Mouse (Mus musculus) layer of hippocampus, adult 9-10 months (tissue): ENCODE results near the gene Tada1.

Experiments
- DNase-seq: peaks from one replicate; pipeline ENCODE4 v3.0.0; 2022; ENCODE audit warnings: low spot score

Tada1 gene

DNA sequence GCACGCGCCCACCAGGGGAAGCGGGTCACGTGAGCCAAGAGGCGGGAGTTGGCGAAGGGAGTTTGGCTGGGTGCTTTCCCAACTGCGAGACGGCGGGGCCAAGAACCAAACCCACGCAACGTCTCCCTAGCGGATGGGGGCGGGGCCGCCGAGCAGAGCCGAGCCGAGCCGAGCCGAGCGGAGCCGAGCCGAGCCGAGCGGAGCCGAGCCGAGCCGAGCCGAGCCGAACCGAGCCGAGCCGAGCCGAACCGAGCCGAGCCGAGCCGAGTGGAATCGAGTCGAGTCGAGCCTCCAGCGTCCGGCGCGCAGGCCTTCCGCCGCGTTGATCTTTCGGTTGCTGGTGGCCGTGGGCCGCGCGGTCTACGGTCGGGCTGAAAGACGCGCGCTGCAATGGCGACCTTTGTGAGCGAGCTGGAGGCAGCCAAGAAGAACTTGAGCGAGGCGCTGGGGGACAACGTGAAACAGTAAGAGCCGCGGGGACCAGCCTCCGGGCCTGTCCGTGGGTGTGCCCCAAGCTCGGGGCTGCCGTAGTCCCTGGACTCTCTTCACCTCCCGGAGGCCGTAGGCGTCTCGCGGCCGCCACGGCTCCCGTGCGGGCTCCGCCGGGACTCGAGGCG, at the start of gene Tada1:
Gene Tada1 (plus strand): TSS at position 85 of the 617 bp plus-strand sequence.
- peak; percentile 84 for DNase-seq

DNA sequence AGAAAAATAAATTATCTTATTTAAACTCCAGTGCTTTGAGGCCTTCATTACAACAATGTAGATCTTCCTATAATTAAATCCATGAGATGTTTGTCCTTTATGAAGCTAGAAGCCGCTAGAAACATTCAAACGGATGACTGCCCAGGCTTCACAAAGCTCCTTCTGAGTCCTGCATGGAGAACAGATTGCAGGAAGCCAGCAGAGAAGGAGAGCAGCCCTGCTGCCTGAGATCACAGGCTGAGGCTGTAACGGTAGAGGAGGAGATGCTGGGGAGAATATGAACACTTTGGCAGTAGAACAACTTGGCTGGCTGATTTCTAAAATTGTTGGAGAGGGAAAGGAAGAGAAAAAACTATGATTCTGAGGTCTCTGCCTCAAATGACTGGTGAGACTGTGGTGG, 48.1 kb upstream of the Tada1 start:
- no peak for DNase-seq

DNA sequence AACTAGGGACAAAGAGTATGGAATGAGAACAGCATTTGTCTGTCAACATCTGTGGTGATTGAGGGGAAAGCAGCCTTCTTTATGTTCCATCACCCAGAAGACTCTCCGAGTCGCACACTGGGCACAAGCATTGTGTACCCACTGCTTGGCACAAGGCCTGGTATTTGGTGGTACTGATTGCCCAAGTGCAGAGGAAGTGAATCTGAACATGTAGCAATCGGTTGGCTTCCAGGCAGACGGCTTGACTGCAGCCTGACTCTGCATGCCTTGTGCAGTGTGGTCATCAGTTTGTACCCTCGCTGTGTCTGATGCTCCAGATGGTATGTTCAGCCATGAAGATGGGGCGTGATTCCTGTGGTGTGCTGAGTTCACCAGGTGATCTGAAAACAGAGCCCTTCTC, 39.8 kb upstream of the Tada1 start:
- DNase-seq, result peak; percentile 53

DNA sequence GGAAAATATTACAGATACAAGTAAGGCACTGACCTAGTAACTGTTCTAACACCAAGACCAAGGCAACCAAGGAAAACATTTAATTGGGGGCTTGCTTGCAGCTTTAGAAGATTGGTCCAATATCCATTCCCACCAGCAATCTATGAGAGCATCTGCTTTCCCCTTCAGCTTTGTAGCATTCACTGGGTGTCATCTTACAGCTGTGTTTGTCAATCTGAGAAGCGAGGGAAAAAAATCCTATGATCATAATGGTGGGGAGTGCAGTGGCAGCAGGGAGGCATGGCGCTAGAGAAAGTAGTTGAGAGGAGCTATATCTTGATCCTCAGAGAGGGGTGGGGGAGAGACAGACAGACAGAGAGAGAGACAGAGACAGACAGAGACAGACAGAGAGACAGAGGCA, 36.8 kb upstream of the Tada1 start:
- no peak for DNase-seq

GRCm38 (mm10) chr1:166342539-166342938, 36.4 kb upstream of the Tada1 start:
- DNase-seq, result no peak

GRCm38 (mm10) chr1:166343586-166343985, 35.3 kb upstream of the Tada1 start:
- DNase-seq, result no peak

- no peak for DNase-seq
These were observed 34.4 kb upstream of the Tada1 start for GRCm38 (mm10) chr1:166344300-166345077.

- no peak for DNase-seq
These were observed 33.3 kb upstream of the Tada1 start for GRCm38 (mm10) chr1:166345602-166346001.

- DNase-seq, result no peak
These were observed 32.0 kb upstream of the Tada1 start for GRCm38 (mm10) chr1:166346906-166347305.

- DNase-seq, result no peak
These were observed 29.6 kb upstream of the Tada1 start for GRCm38 (mm10) chr1:166349341-166349740.

GRCm38 (mm10) chr1:166349751-166350150, 29.1 kb upstream of the Tada1 start:
- no peak for DNase-seq

- peak; percentile 61 for DNase-seq
These were observed 18.6 kb upstream of the Tada1 start for GRCm38 (mm10) chr1:166360157-166360855.

DNA sequence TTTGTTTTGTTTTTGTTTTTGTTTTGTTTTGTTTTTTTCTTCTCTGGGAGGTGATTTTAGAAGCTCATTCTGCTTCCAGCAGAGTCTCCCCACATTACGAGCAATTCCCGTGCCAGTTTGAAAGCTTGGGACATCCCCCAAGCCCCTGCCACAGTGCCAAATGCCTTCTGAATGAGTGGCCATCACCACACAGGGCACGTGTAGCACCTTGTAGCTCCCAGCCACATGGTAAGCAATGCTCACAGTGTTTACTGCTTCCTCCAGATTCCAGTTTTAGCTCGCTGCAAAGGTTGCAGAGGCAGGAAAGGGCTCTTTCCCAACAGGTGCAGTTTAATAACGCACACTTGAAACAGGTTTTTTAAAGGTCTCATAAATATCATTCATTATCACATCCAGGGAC, 18.0 kb upstream of the Tada1 start:
- no peak for DNase-seq

GRCm38 (mm10) chr1:166361842-166362241, 17.1 kb upstream of the Tada1 start:
- no peak for DNase-seq

DNA sequence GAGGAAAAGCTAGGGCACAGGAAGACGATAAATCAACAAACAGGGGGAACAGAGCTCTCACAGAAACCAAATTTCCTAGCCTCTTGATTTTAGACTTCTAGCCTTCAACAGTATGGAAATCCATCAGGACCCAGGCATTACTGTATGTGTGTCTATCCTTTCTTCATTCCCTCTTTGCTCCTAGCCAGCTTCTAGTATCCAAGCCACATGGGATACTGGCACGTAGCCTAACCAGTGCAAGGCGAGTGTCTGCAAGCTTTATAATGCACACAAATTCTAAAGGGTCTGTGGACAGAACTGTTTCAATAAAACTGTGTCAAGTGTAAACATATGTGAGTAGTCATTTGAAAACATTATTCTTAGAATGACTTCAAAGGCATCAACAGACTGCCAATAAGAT, 16.2 kb upstream of the Tada1 start:
- DNase-seq, result no peak

DNA sequence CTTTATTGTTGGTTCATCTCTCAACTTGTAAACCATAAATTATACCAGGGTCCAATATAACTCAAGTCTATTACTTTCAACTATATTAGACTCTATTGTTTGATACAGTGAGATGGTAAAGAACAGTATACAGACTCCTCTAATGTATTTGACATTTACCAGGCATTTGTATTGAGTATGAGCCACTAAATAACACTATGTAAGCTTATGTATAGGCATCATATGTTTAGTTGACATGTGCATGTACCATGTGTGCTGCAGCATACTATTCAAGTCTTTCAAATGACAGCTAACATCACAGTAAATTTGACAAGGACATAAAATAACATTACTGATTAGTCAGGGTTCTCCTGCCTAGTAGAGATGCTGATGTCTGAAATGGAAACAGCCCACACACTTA, 15.8 kb upstream of the Tada1 start:
- DNase-seq, result no peak

DNA sequence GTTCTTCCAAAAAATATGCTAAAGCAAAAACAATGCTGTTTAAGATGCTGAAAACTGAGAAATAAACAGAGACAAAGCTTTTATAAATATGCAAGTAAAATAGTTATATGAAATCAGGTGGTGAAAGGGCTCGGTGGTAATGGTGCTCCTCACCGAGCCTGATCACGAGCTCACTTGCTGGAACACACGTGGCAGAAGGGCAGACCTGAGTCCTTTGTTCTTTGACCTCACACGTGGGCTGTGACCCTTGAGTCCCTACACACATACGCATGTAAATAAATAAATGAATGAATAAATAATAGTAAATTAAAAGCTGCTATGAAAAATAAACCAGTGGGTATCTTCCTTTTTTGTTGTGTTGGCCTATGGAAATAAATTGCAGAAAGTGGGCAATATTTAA, 1.7 kb upstream of the Tada1 start:
- no peak for DNase-seq

- DNase-seq, result no peak
These were observed 375 bp upstream of the Tada1 start for GRCm38 (mm10) chr1:166378431-166379012.

- peak; percentile 33 for DNase-seq
These were observed 834 bp downstream of the Tada1 start for GRCm38 (mm10) chr1:166379630-166380231.

DNA sequence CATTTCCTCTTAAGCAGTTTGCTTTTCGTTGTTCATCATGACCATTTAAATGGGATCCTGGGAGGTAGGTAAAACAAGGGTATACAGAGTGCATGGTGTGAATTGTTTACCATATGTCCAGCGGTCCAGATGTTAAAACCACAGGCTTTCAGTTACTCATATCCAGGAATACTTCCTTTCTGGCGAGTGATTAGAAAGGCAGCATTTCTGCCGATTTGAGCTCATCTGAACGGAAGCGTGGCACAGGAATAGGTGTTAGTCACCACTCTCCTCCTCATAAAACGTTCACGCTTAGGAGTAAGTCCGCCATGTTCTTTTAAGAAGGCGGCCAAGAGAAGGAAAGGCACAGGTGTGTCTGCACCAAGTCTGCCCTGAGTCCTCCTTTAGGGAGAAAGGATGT, 2.4 kb downstream of the Tada1 start:
- DNase-seq, result no peak

DNA sequence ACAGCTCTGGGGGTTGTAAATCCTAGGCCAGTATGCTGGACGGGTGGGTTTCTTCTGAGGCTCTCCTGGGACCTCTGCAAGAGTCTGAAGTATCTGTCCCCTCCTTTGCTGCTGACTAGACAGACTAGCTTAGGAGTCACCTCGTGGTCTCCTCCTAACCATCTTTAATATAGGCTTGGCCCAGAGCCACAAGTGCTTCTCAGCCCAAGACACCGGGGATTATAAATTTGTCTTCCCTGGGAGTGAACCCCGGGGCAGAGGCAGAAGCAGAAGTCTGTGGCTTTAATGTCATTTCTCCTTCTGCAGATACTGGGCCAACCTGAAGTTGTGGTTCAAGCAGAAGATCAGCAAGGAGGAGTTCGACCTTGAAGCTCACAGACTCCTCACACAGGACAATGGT, 2.9 kb downstream of the Tada1 start:
- no peak for DNase-seq

- no peak for DNase-seq
These were observed 3.7 kb downstream of the Tada1 start for GRCm38 (mm10) chr1:166382626-166383025.
